Mouse (Mus musculus) R1 (cell line): ENCODE measurements around the gene Fbxl2.
A peak's percentile ranks its signal among the peaks of the same experiment; 100 is the strongest.

Source experiments
- DNase-seq: peaks from one replicate; pipeline ENCODE4 v3.0.0-alpha.2; 2018; ENCODE audit warnings: low read depth, low spot score

Fbxl2 gene

GRCm38 (mm10) chr9:113974945-113975344, 71.0 kb downstream of the Fbxl2 start:
- DNase-seq = no peak

- DNase-seq = no peak
Observed at GRCm38 (mm10) chr9:113973857-113974256, 72.1 kb downstream of the Fbxl2 start.

GRCm38 (mm10) chr9:113971615-113972014, 74.4 kb downstream of the Fbxl2 start:
- DNase-seq = no peak

GRCm38 (mm10) chr9:113970041-113970440, 76.0 kb downstream of the Fbxl2 start:
- peak; percentile 46 for DNase-seq

DNA sequence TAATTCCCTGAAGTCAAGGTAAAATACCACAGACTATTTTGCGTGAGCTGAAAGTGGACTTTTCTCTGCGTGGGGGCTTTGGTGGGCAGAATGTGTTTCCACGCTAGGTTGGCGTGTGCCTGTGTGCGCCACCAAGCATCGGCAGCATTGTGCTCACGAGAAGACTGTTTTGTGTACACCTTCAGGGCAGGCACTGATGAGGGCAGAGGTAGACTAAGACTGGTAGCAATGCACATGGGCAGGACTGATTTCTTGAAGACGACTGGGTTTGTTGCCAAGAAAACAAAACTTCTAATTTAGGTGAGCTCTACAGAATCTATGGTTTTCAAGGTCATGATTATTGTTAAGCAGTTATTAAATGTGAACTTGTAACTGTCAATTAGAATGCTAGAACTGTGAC, 76.6 kb downstream of the Fbxl2 start:
- DNase-seq = no peak

GRCm38 (mm10) chr9:113968967-113969366, 77.0 kb downstream of the Fbxl2 start:
- DNase-seq = no peak

DNA sequence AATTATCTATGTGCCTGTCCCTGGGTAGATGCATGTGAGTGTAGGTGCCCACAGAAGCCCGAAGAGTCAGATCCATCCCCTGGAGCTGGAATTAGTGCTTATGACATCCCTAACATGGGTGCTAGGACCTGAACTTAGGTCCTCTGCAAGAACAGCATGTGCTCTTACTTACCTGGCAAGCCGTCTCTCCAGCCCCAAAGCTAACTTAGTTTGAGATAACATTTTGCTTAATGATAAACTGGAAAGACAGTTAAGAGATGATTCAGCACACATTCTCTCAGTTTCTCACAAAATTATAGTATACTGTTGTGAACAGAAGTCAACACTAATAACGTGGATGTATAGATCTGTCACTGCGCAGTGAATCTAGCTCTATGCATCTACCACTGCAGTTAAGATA, 79.2 kb downstream of the Fbxl2 start:
- no peak for DNase-seq

DNA sequence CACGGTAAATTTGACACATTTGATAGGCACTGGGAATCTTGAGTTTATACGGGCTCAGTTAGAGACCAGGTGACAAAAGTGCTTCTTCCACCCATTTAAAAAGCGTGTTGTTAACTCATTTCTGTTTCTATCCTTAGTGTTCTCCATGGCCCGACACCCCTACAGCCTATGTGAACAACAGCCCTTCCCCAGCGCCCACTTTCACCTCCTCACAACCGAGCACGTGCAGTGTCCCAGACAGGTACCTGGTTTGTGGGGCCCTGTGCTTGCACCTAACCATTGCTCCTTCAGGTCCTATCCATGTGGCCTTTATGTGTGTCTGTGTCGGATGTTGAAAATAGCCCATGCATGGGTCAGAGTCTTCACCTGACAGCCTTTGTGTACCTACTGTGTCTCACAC, 81.6 kb downstream of the Fbxl2 start:
- DNase-seq = no peak

DNA sequence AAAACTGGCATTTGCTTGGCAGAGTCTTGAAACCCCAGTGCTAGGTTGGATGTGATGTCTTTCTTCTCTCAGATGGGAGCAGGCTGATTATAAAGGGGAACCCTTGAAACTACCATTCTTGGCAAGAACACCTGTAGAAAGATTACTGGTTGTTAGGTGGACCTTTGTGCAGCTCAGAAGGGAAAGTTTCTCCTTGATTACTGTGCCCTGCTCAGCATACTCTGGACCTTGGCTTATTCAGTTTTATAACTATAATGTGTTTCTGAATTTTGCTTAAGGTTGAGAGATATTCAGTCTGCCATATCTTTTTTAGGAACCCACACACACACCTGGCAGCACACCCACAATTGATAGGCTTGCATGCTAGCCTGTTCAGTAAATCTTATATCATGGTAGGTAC, 82.3 kb downstream of the Fbxl2 start:
- DNase-seq = no peak

- DNase-seq = no peak
Observed at GRCm38 (mm10) chr9:113957777-113958176, 88.2 kb downstream of the Fbxl2 start.

GRCm38 (mm10) chr9:113947216-113947615, 98.8 kb downstream of the Fbxl2 start:
- peak; percentile 19 for DNase-seq

DNA sequence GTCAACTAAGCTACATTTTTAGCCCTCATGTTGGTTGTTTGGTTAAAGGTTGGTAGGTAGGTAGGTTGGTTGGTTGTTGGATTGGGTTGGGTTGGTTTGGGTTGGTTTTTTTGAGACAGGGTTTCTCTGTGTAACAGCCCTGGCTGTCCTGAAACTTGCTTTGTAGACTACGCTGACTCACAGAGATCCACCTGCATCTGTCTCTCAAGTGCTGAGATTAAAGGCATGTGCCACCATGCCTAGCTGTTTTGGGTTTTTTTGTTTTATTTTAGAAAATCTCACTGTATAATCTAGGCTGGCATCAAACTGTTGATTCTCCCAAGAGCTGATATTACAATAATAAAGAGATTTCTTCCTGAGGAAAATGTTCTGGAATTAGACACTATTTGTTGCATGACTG, 102.6 kb downstream of the Fbxl2 start:
- DNase-seq = no peak

GRCm38 (mm10) chr9:113941103-113941805, 104.7 kb downstream of the Fbxl2 start:
- no peak for DNase-seq

DNA sequence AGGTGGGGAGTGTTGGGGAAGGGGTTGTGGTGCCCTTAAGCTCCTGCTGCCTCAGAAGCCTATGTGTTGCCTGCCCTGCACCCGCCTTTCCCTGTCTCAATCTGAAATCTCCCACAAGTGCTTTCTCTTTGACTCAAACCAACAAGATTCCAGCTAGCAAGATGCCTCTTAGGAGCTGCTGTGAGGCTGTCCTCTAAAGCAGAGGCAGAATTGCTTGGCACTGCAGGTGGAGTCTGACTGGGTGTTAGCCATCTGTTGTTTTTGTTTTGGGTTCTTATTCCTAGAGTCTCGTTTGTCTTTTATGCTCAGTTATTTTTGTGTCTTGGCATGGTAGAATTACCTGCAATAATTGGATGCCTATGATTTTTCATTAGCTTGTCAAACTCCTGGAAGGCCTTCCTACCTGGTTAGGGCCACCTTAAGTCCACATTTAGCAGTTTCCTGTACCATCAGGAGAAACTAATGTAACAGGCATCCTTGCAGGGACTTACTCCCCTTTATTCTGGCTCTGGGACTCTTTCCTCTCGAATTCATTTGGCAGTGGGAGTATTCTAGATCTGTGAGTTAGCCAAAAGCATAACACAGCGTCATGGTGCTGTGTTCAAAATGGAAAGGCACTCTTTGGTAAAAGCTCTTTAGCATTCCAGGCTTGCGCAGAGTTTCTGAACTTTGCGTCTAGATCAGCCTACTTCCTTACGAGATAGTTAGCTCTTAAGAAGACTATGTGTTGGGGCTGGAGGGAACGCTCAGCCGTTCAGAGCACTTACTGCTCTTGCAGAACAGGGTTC, 106.7 kb downstream of the Fbxl2 start:
- DNase-seq = no peak

DNA sequence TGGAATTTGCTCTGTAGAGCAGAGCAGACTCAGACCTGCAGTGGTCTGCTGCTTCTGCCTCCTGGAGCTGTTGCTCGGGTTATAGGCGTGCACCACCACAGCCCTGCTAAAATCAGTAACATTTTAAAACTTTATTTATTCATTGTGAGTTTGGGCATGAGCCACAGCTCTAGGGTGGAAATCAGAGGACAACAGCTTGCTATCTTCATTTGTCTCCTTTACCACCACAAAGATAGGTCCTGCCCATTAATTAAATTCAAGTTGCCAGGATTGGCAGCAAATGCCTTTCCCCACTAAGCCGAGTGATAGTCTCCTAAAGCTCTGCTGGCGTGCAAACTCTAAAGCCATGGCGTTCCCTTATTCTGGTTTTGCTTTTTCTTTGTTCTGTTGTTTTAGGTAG, 110.4 kb downstream of the Fbxl2 start:
- no peak for DNase-seq

GRCm38 (mm10) chr9:113932501-113932900, 113.5 kb downstream of the Fbxl2 start:
- no peak for DNase-seq

GRCm38 (mm10) chr9:113932100-113932470, 113.9 kb downstream of the Fbxl2 start:
- DNase-seq = peak; percentile 31

GRCm38 (mm10) chr9:113931375-113932099, 114.5 kb downstream of the Fbxl2 start:
- peak; percentile 35 for DNase-seq

DNA sequence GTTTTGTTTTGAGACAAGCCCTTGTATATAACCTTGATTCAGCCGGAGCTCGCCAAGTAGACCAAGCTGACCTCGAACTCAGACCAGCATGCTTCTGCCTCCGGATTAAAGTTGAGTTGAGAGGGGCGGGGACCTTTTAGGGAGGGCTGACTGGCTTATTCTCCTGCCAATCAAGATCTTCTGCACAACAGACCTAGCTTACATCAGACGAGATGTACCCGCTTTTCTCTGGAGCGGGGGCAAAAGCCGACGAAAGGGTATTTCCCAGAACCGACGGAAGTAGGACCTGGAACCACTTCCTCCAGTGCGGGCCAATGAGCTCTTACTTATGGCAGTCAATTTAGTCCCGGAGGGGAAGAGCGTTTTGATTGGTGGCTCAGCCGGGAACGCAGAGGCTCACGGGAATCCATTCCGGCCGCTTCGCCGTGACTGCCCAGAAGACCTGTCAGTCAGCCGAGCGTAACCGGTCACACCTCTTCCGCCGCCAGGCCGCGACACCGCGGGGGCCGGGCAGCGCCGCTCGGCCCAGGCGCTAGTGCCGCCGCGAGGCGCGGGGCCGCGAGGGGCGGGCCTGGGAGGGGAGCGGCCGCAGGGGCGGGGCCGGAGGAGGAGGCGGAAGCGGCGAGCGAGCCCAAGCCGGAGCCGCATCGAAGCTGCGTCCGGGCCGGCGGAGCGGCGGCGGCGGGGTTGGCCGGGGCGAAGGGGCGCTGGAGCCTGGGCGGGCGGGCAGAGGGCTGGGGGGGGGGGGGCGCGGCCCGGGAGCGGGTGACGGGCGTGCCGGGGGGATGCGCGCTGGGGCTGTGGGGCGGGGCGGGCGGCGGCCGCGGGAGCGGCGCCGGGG, 115.2 kb downstream of the Fbxl2 start, which contains the start of gene Ubp1:
TSS of gene Ubp1 (plus strand) at position 401 of the 841 bp plus-strand sequence.
- peak; percentile 99 for DNase-seq

DNA sequence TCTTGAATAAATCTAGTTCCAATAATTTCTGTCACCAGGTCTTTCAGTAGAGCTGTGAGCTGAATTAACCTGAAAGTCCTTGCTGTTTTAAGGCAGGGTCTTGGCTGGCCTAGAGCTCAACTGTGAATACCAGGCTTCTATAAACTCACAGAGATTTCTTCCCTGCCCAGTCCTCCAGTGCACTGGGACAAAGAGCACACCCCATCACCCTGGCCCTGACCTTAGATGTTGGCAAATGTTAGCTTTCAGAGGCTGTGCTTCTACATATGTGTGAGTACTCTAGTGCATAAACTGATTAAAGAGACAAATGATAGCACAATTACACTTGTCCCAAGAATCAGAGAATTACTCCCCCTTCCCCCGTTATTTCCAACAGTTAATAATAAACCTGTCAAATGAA, 116.3 kb downstream of the Fbxl2 start:
- DNase-seq = no peak

DNA sequence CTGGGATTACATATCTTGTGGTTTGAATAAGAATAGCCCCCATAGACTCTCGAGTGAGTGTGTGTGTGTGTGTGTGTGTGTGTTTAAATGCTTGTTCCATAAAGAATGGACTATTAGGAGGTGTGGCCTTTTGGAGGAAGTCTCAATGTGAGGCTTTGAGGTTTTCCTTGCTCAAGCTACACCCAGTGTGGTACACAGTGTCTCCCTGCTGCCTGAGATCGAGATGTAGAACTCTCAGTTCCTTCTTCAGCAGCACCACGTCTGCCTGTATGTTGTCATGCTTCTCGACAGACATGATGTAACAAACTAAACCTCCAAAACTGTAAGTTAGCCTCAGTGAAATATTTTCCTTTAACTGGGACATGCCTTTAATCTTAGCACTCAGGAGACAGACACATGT, 117.4 kb downstream of the Fbxl2 start:
- no peak for DNase-seq

DNA sequence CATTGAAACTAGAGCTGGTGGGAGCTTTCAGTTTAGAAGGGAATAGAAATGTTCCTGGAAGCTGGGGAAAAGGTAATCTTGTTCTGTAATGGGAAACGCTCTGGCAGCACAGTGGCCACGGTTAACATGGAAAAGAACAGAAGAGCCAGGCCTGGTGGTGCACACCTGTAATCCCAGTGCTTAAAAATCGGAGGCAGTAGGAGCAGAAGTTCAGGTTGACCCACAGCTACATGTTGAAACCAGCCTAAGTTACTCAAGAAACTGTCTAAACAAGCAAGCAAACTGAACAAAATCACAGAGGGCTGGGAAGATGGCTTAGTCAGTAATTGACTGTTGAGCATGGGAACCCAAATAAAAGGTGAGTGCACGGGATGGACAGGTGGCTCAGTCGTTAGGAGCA, 121.1 kb downstream of the Fbxl2 start:
- no peak for DNase-seq
